Mouse (Mus musculus): ENCODE measurements around the gene Galnt18.

Galnt18 gene

DNA sequence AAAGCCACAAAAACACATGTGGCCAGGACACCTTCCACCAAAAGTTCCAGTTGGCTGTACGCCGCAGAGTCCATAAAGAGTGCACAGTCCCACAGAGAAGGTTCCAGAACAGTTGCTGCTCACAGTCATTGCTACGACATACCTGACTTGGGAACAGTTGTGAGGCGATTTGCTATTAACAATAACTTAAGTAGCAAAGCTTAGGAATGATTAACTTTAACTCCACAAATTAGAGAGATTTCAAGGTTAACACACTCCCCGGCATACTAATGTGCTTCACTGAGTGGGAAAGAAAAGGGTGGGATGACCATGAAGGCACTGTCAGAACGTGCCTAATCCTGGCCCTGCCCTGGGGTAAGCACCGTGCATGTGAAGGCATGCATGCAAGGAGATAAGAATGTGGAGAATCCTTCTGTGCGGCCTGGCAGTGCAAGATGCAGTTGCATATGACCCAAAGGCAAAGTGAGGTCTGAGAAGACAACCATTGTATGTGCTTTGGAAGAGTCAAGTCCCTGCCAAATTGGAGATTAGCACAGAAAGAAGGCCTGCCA lies 8.5 kb downstream of the Galnt18 start:
- DNase-seq (ENCODE audit: low spot score) = no peak

DNA sequence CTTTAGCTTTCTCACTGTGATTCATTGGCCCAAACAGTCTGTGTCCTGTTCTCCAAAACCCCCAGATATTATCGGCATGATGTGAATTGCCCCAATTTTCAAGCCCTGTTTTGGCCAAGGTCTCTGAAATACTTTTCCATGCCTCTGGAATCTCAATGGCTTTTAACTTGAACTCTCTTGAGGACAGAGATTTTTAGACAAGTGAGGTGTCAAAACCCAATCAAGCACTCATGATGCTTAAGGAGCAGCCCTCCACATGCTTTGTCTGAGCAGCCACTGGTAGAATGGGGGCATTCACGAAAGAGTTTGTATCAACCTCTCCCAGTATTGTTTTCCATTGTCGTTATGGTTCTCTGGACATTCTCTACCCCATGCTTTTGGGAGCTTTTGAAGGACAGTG lies 9.2 kb downstream of the Galnt18 start:
- DNase-seq (ENCODE audit: low spot score) = no peak

GRCm38 (mm10) chr7:111766145-111766767 lies 13.5 kb downstream of the Galnt18 start:
- no peak for DNase-seq (ENCODE audit: low spot score)

DNA sequence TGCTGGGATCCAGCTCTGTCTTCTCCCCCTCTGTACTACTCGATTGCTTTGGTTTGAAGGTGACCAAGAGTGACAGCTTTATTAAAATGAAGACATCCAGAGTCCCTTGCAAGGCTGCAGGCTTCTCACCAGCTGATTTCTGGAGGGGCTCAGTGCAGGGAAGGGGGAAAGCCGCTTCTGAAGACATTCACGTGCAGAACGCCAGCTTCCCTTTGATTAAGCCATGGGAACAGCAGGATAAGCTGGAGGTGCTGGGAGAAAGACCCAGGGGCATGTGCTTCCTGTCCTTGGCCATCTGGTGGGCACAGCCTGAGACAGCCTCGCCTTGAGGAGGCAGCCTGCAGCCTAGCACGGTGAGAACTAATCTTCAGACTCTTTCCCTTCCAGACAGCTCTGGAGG lies 17.0 kb downstream of the Galnt18 start:
- no peak for DNase-seq (ENCODE audit: low spot score)

GRCm38 (mm10) chr7:111748571-111749071 lies 31.2 kb downstream of the Galnt18 start:
- DNase-seq (ENCODE audit: low spot score) = no peak

GRCm38 (mm10) chr7:111744770-111745169 lies 35.0 kb downstream of the Galnt18 start:
- no peak for DNase-seq (ENCODE audit: low spot score)

DNA sequence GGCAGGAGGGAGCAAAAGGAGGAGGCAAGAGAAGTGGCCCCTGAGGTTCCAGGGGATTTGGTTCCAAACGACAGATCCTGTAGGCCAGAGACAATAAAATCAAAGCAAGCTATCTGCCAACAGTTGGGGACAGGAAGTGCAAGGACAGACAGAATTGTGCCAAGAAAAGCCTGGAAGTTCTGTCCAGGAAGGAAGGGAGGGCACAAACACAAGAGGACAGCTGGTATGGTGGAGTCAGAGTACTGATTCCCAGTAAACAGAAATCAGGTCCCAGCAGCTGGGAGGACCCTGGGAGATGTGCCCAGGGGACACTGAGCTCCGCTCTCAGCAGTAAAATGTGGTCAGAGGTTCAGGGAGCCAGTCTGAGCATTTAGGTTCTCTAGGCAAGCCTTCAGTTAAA lies 38.2 kb downstream of the Galnt18 start:
- DNase-seq (ENCODE audit: low spot score) = no peak

- DNase-seq (ENCODE audit: low spot score) = no peak
Measured at GRCm38 (mm10) chr7:111740091-111740490, 39.7 kb downstream of the Galnt18 start.

GRCm38 (mm10) chr7:111739371-111739765 lies 40.4 kb downstream of the Galnt18 start:
- no peak for DNase-seq (ENCODE audit: low spot score)

- DNase-seq (ENCODE audit: low spot score) = no peak
Measured at GRCm38 (mm10) chr7:111738456-111739370, 41.1 kb downstream of the Galnt18 start.

DNA sequence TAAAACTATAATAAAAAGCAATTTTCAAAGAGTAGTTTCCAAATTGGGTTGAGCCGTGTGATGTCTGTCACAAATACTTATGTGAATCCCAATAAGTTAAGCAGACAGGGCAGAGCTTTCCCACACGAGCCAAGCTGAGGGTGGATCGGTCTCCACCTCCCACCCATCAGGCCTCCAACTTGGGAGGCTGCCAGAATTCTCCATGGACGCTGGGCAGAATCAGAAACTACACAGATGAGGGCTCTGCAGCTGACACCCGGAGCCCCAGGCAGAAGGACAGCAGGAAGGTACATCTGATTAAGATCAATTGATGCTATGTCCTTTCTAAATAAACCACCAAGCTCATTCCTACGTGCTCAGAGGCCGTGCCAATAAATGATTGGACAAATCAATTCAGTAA lies 42.4 kb downstream of the Galnt18 start:
- no peak for DNase-seq (ENCODE audit: low spot score)

DNA sequence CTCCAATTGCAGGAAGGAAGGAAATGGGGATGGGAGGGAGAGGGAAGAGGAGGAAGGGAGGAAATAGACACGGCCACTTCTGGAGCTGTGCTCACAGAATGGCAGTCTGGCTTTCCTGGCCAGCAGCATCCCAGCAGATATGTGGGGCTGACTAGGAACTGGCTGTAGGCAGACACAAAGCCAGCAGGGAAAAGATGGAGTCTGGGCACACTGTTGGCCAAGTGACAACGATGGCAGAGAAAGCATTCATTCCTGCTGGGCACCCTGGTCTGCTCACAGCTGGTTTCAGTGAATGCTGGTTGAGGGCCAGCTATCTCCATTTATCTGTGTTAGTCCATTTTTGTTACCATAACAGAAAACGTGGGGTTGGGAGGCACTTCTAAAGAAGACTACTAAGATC lies 43.4 kb downstream of the Galnt18 start:
- DNase-seq (ENCODE audit: low spot score) = no peak

- no peak for DNase-seq (ENCODE audit: low spot score)
Measured at GRCm38 (mm10) chr7:111730346-111731269, 49.2 kb downstream of the Galnt18 start.

DNA sequence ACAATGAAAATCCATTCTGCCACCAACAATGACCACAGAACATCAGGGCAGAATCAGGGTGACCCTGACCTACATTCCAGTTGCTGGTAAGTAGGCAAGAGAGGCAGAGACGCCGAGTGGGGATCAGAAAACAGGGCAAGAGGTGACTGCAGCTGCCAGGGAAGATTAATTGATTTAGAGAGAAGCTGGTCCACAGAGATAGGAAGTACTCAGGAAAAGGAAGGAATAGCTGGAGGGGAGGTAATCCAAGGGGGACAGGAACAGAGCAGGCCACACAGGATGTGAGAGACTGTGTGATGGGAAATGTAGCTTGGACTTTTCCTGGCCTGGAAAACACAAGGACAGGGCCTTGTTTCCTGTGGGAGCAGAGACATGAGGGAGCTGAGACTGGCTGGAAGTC lies 52.8 kb downstream of the Galnt18 start:
- no peak for DNase-seq (ENCODE audit: low spot score)

DNA sequence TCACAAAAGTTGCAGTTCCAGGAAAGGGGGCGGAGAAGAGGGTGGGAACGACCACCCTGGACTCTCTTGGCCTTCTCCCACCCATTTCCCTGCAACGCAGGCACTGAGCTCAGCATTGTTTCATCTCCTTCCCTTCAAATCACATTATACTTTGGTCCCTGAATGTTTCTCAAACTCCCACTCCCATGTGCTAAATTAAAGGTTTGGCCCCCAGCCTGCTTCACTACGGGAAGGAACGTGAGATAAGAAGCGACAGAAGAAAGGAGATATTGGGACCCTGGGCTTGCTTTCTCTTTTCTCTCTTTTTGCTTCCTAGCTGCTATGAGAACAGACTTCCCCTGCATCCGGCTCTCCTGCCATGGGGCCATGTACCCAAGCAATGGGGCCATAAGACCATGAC lies 55.0 kb downstream of the Galnt18 start:
- DNase-seq (ENCODE audit: low spot score) = no peak

DNA sequence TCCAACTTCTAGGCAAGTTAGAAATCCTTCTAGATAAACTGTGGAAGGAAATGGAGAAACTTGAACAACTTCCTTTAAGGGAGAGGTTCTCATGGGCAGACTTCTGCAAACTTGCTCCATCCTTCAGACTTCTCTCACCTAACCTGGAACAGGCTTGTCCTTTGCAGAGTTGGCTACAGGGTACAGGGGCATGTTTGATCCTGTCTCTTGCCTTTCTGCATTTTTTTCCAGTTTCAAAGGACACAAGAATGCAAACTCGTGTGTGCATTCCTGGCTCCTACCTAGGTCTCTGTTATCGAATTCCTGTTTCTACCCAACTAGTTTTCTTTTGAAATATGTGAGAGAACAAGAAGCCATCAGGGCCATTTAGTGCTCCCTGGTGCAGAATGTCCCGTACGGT lies 55.8 kb downstream of the Galnt18 start:
- no peak for DNase-seq (ENCODE audit: low spot score)

GRCm38 (mm10) chr7:111721308-111721698 lies 58.5 kb downstream of the Galnt18 start:
- no peak for DNase-seq (ENCODE audit: low spot score)

- DNase-seq (ENCODE audit: low spot score) = no peak
Measured at GRCm38 (mm10) chr7:111720511-111721307, 59.1 kb downstream of the Galnt18 start.

- DNase-seq (ENCODE audit: low spot score) = no peak
Measured at GRCm38 (mm10) chr7:111718900-111719299, 60.9 kb downstream of the Galnt18 start.

GRCm38 (mm10) chr7:111714639-111715360 lies 65.0 kb downstream of the Galnt18 start:
- DNase-seq (ENCODE audit: low spot score) = no peak
